Mouse (Mus musculus) myocyte (in vitro differentiated cells): ENCODE measurements around the gene Psmc3ip.

Source experiments
- CEBPB ChIP-seq: IDR thresholded peaks from 2 replicates; pipeline ENCODE4 v1.6.1; 2011; ENCODE audit warnings: mild to moderate bottlenecking, moderate library complexity; ENCODE audit not compliant: poor library complexity, insufficient read depth, severe bottlenecking
- POLR2A ChIP-seq: IDR thresholded peaks from one replicate; pipeline ENCODE4 v1.6.1; 2011; ENCODE audit warnings: low read depth, mild to moderate bottlenecking, control low read depth, moderate library complexity; ENCODE audit not compliant: insufficient read length
- SRF ChIP-seq: IDR thresholded peaks from one replicate; pipeline ENCODE4 v1.6.1; 2011; ENCODE audit warnings: low read depth; ENCODE audit not compliant: control insufficient read depth, insufficient read length
- TCF12 ChIP-seq: IDR thresholded peaks from one replicate; pipeline ENCODE4 v1.6.1; 2011; ENCODE audit warnings: mild to moderate bottlenecking, control low read depth; ENCODE audit not compliant: poor library complexity, insufficient read depth, severe bottlenecking

- no peak for TF ChIP-seq POLR2A
- no peak for TF ChIP-seq CEBPB
- TF ChIP-seq TCF12, result no peak
- TF ChIP-seq SRF, result no peak
Observed at GRCm38 (mm10) chr11:101056885-101057284, 38.4 kb downstream of the Psmc3ip start.
